Mouse (Mus musculus) midbrain, embryonic 11.5 days (tissue): ENCODE results near the gene Edar. TPM values are rescaled to one million over a fixed set of nuclear protein-coding genes. Genes with fewer than 3 reads are reported as not detected.

ENCODE experiments used
- polyA plus RNA-seq: library from polyadenylated mRNA; unstranded; fragments of >200 nt; fragmentation: Nextera tagmentation; extraction: Ambion mirVana; gene quantifications from 2 replicates; pipeline ENCODE4 v1.2.1, GENCODE M21; 2014

The Edar gene
- polyA plus RNA-seq, 1 experiment from 2014 or later, result 0.18 TPM

Other genes with a start within 250 kb of the Edar start
- gene Ranbp2, start 228.7 kb downstream of the Edar start, polyA plus RNA-seq, result 29.1 and 33.8 TPM in 2 replicates
- gene Ccdc138, start 177.7 kb downstream of the Edar start, polyA plus RNA-seq, result 13.1 TPM in 2 replicates
- gene Gm17542, start 42.6 kb upstream of the Edar start, polyA plus RNA-seq, result not detected in 2 replicates
- 0.46 and 0.51 TPM in 2 replicates for gene Sh3rf3, start 137.7 kb upstream of the Edar start, polyA plus RNA-seq